ENCODE assay signal across 15 mouse cellular contexts in genomic region chr12:109895389-109895788, GRCm38 (mm10).
DNase-seq lines count a peak whose midpoint lies in the region; TF ChIP-seq lines count a peak whose summit lies in the region.
"Had no signal": no experiment of that assay in that cellular context is flagged by ENCODE, and none has a peak within 500 bp of the region (broad histone marks: within the 10 kb centered on the region; RNA-seq: fewer than 3 reads in every experiment).

No protein-coding gene starts in this region.

- peaks cover 6% of the 10 kb centered on the region for H3K4me1 ChIP-seq in small intestine, adult 2 months (ENCODE audit: control insufficient read depth, insufficient read depth, insufficient read length, low read length)
- H3K4me1 ChIP-seq: embryonic facial prominence, embryonic 12.5 days; heart, embryonic 12.5 days; liver, embryonic 13.5 days had no signal

- TF ChIP-seq POLR2A in small intestine, adult 2 months (IDR thresholded peaks at IDR 0.05; ENCODE audit: low read depth, low read length) = no peak

- 0 out of 2 replicates have a peak overlapping the region, but pooled peaks have one; percentile 14 for H3K27ac ChIP-seq in small intestine, adult 2 months (ENCODE audit: insufficient read depth, low read depth, low read length)
- H3K27ac ChIP-seq: embryonic facial prominence, embryonic 12.5 days; forebrain, embryonic 12.5 days; hindbrain, embryonic 10.5 days; layer of hippocampus, adult 2 months; liver, embryonic 13.5 days had no signal

- TF ChIP-seq CTCF in small intestine, adult 2 months (IDR thresholded peaks at IDR 0.05; ENCODE audit: extremely low read depth, insufficient read length, insufficient replicate concordance, low read depth, low read length) = no peak

- H3K36me3 ChIP-seq in small intestine, adult 2 months (ENCODE audit: control insufficient read depth, insufficient read depth, low read length) = no peaks in the 10 kb centered on the region
- H3K36me3 ChIP-seq: embryonic facial prominence, embryonic 12.5 days; forebrain, embryonic 12.5 days; heart, embryonic 12.5 days; hindbrain, embryonic 10.5 days; liver, embryonic 13.5 days had no signal

- DNase-seq in lung, postnatal 10 days = peak; percentile 13
- no peak for DNase-seq in lung, postnatal 4 days
- peak; percentile 73 for DNase-seq in adrenal gland, postnatal 10 days
- DNase-seq in kidney, adult 8-10 months = peak; percentile 85 to 91
- DNase-seq in layer of hippocampus, postnatal 10 days (ENCODE audit: low spot score in 2 of 2) = no peak
- DNase-seq in heart, postnatal 4 days = no peak
- DNase-seq: cerebellum, adult 9-11 months; gastrocnemius, postnatal 14 days; liver, embryonic 13.5 days had no signal

- H3K27me3 ChIP-seq in small intestine, adult 2 months (ENCODE audit: control insufficient read depth, insufficient read depth, low read length) = no peaks in the 10 kb centered on the region
- H3K27me3 ChIP-seq: embryonic facial prominence, embryonic 12.5 days; forebrain, embryonic 12.5 days; heart, embryonic 12.5 days; liver, embryonic 13.5 days had no signal

- H3K4me3 ChIP-seq in small intestine, adult 2 months (ENCODE audit: low read depth, low read length) = no peak overlapping the region
- H3K4me3 ChIP-seq: embryonic facial prominence, embryonic 12.5 days; forebrain, embryonic 12.5 days; heart, embryonic 12.5 days; hindbrain, embryonic 10.5 days; layer of hippocampus, adult 2 months; liver, embryonic 13.5 days had no signal

- 17% methylated on average over 7 of the region's 7 CpGs for WGBS in small intestine, adult 2 months

Comparison
In these comparisons a context has a peak if more than half of its experiments do, and no peak if none do; other contexts are left out.
1. DNase-seq: peak in lung, postnatal 10 days (single experiment), adrenal gland, postnatal 10 days (single experiment) and kidney, adult 8-10 months (2 of 2); none in lung, postnatal 4 days (0 of 2), layer of hippocampus, postnatal 10 days (0 of 2) and heart, postnatal 4 days (single experiment).